Mouse (Mus musculus) adrenal gland, adult 8-10 months (tissue): ENCODE data around the gene Ppm1l. TPM values are rescaled to one million over a fixed set of nuclear protein-coding genes. Genes with fewer than 3 reads are reported as not detected.
A peak's percentile ranks its signal among the peaks of the same experiment; 100 is the strongest.

Source experiments
- DNase-seq: peaks from one replicate; pipeline ENCODE4 v3.0.0; 2022
- total RNA-seq, 4 experiments: library from RNA; stranded (reverse); gene quantifications; 2 replicates each; pipeline ENCODE4 v1.2.4; 2022

Gene Ppm1l
- 10 to 100 TPM; 15.4 to 22.2 (median 19.6) TPM for total RNA-seq

DNA sequence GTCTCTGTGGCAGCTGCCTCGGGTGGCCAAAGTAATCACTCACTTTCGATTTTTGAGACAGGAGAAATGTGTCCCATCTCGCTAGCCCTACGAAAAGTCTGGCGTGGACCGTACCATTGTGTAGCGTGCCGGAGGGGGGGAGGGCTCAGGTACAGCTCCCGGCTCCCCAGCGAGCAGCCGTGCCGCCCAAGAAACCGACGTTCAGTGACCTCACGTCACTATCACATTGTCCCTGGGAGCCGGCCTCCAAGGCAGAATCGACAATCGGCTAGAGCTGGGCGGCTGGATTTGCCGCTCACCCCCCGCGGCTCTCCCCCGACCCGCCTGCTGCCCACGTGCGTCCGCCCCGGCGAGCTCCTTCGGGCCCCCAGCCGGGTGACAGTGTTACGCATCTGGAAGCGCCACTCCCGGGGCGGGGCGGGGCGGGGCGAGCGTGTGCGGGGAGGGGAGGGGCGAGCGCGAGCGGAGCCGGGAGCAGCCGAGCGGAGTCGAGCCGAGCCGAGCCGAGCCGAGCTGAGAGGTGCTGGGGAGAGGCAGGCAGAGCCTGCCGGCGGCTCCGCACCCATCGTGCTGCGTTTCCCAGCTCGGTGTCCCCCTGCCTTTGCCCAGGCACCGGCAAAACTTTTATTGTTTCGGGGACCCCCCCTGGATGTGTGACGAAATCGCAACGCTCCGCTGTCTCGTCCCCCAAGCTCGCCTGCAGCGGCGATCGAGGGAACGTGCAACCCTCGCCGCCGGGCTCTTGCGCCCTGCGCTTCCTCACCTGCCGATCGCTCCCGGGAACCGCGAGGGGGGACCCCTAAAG lies at the start of gene Ppm1l:
TSS of gene Ppm1l (plus strand) at position 471 of the 805 bp plus-strand sequence.
- peak; percentile 88 for DNase-seq

DNA sequence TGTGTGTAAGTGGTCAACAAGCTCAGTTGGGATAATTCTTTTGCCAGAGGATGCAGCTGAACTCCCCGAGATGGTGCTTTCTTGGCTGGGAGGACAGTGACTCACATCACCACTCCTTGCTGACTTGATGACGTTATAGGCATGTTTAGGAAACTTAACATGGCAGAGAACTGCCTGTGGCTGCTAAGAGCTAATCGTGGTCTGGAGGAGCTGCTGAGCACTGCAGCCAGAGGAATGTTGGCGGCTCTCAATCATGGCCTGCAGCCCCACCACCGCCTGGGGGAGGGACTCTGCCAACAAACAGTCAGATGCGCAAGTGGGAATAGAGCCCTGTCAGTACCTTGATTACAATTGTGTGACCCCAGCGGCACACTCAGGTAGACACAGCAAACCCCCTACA lies 44.8 kb upstream of the Ppm1l start:
- DNase-seq: no peak

DNA sequence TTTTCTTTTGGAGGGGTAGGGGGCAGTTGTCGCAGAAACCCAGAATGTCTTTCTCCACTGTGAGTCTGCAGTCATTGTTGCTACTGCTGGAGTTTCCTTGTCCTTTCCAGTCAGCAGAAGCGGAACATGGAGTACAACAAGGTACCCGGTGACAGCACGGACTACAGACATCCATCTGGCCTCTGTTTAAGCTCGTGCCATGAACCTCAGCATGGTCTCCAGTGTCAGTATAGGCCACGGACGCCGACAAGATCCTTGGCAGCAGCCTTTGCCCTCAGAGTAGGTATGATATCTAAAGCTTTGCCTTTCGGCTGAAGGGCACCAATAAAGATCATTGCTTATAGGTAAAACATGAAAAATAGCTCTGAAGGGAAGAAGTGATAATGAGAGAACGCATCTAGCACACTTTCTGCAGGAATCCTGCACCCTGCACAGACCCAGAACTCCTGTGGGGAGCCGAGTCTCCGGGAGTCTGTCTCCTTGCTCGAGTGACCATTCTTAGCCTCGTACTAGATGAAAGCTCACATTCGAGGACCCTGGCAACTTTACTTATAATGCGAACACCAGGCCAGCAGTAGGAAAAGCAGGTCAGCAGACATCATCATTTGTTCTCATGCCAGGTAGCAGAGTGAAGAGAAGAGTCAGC lies 42.5 kb upstream of the Ppm1l start:
- no peak for DNase-seq

DNA sequence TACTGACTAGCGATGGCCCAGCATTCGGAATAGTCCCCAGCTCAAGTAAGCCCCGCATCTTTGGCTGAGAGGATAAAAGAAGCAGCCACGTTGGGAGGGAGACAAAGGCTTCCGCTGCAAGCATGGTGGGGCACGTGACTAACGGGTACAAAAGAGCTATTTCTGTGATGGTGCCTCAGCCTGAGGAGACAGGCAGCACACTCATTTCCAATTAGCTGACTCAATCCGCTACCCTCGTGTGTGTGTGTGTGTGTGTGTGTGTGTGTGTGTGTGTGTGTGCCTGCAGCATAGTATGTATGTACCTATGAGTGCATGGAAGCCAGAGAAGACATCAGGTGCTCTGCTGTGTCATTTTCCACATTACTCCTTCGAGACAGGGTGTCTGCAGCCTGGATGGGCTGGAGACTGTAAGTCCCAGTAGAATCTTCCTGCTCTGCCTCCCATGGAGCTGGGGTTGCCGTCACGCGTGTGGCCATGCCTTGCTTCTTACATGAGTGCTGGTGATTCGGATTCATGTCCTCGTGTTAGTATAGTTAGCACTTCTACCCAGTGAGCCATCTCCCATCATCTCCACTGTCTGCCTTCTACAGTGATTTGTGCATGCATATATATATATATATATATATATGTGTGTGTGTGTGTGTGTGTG lies 41.9 kb upstream of the Ppm1l start:
- no peak for DNase-seq

DNA sequence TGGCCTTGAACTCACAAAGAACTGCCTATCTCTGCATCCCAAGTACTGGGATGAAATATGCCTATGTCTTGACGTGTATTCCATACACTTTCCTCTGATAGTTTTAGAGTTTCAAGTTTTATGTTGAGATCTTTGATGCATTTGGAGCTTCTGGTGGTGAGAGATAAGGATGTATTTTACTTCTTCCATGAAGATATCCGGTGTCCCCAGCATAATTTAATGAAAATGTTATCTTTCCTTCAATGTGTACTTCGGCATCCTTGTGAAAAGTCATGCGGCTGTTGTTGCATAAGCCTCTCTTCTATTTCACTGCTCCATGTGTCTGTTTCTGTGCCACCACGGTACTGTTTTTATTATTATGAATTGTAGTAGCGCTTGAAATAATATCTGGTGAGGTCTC lies 38.0 kb upstream of the Ppm1l start:
- DNase-seq: no peak

DNA sequence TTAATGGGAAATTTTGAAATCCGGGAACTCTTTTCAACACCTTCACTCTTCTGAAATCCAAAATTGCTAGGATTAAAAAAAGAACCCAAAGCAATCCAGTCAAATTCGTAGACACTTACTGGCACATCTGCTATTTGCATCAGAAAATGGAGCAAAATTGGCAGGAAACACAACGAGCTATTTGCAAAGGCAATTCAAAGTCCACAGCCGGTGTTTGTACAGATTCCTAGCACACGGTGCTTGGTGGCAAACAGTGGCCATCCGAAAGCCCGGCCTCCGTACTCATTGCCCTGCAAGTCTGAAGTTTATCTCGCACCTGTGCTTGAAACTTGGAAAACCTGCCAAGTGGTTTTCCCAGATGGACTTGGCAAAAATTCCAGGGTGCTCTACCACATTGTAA lies 34.3 kb upstream of the Ppm1l start:
- DNase-seq: no peak

DNA sequence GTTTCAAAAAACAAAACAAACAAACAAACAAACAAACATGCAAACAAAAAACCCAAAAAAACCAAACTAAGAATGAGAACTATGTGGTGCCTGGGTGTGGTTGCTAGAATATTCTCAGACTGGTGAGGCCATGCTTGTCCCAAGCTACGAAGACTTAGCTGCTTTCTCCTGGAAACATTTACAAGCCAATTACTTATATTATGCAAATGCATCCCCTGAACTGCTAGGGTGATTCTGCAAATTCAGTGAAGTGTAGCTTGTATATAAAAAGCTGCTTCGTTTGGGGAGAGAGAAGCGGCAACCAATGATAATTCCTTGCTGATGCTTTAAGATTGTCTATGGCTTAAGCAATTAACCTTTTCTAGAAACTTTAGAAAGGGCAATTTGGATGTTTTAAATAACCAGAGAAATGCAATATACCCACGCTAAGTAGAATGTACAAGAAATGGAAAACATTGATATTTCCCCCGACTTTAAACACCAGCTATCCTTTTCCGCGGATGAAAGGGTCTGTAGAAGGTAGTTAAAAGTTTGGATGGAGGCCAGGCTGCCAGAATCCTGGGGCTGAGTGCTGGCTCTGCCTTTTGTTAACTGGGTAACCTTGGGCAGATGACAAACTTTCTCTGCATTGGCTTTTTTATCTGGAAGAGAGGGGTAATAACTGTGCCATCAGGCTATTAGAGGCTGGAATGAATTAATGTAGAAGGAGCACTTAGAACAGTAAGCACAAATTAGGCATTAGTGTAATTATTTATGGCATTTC lies 33.4 kb upstream of the Ppm1l start:
- DNase-seq: no peak

DNA sequence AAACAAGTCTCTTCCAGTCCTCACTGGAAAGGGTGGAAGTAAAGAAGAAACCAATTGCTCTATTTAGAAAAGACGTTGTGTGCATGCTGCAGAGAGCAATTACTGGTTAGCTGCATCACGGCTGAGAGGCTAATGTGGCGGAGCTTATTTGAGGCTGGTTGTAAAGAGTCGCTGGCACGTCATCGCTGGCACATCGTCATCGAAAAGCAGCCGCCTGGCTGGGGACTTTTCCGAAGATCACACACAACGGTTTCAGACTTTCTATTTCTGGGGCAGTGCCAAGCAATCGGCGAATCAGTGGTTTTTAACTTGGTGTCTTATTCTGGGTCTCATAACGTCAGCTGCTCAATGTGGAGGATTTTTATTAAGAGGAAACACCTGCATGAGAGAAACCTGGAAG lies 26.8 kb upstream of the Ppm1l start:
- DNase-seq: no peak

DNA sequence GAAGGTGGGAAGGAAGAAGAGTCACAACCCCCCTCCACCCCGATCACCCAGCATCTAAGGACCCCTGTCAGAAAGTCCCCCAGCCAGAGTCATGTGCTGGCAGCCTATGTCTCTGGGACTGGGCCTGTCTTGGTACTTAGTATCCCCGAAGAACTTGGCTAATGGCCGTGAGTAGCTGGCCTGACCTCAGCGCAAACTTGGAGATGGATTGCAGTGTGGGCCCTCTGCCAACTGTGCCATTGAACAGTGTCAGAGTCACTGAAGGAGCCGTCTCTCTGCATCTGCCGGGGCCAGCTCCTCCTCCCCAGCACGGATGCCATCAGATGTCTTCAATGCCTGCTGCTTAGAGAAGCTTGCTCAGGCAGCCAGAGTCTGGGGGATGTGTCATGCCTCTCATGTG lies 26.4 kb upstream of the Ppm1l start:
- DNase-seq: peak; percentile 84

DNA sequence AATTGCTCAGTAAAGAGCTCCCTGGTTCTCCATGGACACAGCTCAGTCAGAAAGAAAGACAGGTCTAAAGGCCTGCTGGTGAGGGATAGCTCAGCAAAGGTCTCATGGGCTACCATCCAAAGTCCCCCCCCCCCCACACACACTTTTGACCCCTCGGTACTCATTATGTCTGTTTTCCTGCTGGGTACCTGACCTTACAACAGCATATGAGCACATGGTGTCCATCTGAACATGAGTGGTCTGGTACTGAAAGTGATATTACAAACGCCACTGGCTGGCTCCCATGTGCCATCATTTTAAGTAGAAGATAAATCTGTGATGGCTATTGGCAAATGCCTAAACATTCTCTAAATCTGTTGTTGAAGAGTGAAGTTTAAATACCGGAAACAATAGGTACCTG lies 25.8 kb upstream of the Ppm1l start:
- DNase-seq: no peak

DNA sequence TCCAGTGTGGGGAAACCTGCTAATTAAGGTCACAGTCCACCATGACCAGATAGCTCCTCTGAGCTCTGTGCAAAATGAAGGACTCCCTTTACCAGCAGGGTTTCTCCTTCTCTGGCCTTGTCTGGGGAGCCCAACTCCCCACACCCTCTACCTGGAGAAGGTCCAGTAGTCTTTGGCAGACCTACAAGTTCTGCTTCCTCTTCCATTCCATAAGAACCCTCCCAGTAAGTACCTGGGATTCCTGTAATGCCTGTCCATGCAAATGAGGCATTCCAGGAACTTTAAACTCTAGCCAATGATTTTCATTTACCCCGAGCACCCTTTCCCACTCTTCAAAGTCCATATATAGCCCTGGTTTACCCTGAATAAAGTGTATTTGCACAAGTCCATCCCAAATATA lies 24.0 kb upstream of the Ppm1l start:
- no peak for DNase-seq

DNA sequence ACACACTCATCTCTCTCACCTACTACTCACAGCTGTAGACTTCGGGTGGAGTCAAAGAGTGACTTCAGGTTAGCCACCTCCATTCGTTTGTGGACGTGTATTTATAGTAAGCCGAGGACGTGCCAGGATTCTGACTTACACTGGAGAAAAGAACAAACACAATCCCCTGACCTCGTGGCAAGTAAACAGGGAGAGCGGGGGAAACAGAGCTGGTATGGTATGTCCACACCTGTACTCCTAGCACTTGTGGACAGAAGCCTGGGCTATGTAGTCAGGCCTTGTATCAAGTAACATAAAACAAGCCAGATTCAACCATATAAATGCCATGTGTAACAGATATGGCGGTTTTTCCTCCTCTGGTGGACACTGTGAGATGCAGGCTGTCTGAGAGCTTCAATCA lies 20.4 kb upstream of the Ppm1l start:
- DNase-seq: no peak

DNA sequence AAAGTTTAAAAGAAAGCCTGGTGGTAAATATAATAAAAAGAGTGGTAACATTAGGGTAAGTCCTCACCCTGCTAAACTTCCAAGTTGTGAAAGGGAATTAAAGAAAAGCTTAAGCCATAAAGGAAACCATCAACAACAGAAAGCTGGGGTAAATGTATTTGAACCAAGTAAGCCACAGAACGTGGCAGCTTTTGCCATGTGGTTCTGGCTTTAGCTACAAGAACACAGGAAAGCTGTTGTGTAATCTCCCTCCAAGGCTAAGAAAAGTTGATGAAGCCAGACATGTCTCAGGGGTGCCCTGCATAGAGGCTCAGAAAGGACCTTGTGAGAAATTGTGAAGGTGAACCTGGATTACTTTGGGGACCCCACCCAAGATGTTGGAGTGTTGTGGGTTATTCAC lies 16.5 kb upstream of the Ppm1l start:
- DNase-seq: no peak

DNA sequence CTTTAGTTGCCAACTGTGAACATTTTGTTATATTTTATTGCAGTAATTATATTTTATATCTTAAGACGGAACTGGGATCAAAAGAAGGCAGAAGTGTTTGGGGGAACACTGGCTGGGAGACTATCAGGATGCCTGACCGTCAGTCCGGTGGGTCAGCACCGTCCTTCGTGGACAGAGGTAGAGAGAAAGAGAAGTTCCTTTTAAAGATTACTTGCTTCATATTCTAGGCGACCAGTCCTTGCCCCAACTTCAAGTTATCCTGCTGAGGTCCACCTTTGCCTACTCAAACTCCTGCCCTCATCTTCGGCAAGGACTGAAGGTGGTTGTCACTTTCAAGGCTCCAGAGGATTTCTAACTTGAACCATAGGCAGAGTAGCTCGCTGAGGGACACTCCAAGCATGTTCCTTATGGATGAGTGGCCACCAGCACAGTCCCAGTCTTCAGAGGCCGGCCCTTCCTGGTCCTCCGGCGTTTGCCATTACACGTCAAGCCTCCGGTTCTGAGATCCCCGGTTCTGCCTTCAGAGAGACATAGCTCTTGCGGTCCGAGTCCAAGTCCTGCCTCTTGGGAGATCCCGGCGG lies 761 bp upstream of the Ppm1l start:
- DNase-seq: no peak

DNA sequence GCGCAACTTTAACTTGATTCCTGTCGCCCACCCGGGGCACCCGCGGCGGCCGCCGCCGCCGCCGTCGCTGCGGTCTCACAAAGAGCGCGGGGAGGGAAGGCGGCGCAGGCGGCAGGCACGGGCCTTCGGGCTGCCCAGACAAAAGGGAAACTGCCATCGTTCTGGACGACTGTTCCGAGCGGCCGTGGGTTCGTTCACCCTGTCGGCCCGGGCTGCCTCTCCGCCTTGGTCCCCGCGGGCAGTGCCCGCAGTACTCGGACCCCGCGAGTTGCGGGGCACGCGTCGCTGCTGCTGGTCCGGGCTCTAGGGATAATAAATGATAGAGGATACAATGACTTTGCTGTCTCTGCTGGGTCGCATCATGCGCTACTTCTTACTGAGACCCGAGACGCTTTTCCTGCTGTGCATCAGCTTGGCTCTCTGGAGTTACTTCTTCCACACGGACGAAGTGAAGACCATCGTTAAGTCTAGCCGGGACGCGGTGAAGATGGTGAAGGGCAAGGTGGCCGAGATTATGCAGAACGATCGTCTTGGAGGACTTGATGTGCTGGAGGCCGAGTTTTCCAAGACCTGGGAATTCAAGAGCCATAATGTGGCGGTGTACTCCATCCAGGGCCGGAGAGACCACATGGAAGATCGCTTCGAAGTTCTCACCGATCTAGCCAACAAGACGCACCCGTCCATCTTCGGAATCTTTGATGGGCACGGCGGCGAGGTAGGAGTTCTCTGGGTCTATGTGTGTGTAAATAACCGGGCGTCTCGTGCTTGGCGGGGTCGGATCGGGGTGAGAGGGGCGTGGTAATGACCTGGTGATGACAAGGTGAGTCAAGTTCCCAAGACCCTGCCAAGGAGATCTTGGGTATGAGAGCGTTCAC lies 827 bp downstream of the Ppm1l start:
- DNase-seq: peak; percentile 13

DNA sequence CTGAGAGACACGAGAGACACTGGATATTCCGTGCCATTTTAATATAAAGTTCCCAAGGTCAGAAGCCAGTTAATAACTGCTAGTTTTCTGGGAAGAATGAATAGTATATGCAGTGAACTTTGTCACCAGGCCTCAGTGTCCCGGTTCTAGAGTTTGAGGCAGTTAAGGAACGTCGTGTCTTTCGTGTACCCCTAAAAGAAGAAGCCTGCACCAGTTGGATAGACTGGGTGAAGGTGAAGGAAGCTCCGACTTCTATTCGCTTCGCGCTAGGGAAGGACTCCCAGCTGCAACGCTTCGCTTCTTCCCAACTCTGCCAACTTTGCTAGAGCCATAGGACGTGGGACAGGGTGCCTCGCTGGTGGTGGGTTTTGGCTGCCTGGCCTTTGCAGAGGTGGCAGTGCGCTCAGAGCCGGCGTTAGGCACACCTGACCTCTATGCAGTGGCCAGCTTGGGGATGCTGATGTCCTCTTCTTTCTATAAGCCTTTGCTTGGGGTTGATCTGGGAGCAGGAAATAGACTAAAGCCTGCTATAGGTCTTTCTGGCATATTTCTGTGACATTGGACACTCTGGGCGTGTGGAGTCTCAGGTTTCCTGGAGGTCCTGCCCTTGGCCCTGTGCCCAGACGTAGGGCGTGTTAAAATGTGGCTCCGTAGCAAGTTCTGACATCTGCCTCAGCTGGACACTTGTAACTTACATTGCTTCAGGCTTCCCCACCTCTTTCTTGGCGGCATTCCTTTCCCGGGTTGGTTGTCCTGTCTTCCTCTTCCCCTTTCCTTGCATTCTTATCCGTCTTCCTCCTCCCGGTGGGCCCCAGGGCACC lies 1.7 kb downstream of the Ppm1l start:
- no peak for DNase-seq

DNA sequence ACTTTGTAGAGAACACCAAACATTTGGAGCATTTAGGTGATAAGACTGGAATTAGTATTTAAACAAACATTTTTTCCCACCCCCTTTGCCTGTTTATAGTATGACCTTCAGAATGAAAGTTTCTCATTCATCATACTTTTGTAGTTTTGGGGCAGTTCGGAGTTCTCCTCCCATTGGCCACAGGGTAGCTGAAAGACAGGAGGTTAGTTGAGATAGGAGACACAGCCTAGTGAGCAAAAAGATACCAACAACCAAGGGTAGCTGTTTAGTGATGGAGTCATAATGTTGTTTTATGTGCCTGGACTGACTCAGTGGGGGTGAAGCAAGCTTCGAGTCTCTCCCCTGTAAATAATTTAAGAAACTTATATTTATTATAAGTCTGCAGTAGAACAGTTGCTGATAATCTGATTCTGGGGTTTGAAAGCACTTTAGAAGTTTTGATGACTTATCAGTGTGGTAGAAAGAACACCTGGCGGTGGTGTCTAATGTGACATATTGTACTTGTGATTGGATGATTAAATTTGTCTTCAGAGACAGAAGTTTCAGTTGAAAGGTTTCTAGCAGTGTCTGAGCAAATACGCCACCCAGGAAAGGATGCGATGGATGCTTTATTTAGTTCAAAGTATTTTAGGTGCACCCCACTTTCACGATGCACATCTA lies 2.5 kb downstream of the Ppm1l start:
- no peak for DNase-seq

DNA sequence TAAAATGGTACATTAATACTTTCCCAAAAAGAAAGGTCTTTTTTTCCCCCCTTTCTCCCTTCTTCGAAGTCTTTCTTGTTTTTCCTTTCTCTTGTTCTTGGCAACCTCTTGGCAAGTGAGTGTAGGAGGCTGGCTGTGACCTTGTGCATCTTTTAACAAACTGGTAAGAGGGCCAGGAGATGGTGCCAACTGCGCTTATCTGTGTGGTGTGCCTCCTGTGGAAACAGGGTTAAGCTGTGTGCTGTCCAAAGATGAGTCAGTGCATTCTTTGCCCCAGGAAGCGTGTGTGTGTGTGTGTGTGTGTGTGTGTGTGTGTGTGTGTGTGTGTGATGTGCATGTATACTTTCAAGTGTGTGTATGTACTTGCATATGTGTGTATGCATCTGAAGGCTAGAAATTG lies 7.3 kb downstream of the Ppm1l start:
- peak; percentile 81 for DNase-seq

DNA sequence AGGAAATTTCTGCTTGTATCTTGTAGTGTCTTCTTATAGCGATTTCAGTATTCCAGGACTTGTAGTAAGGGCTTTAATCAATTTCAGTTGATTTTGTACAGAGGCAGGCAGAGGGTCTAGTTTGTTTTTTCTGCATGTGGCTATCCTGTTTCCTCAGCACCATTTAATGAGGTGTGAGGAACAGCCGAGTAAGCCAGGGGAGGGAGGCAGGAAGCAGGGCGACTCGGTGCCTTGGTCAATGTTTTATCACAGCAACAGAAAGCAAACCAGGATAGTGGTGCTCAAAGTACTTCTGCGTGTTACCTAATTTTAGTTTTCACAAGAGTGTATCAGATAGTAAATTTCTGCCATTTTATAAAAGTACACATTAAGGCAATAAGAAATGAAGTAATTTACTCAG lies 13.2 kb downstream of the Ppm1l start:
- DNase-seq: no peak

DNA sequence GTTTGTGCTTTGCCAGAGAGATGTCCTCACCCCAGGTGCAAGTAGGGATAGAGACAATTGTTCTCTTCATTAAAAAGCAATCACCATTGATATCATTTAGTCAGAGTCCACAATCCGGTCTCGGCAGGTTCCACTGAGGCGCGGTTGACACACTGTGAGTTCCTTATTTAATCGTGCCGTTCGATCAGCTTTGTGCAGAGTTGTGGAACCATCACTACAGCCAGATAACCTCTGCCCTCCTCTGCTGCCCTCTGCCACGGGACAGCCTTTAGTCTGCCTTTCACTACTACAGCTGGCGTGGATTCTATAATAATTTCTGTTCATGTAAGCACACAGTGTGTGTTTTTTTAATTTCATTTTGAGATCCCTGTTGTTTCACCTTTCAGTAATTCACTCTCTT lies 17.2 kb downstream of the Ppm1l start:
- DNase-seq: no peak
